Mouse (Mus musculus): ENCODE results near the gene Cyp2c70.
"Not testable (repeated sequence)": the region's sequence is repeated elsewhere in the genome, so short reads cannot be mapped to it uniquely, and the experiment has no call there.

DNA sequence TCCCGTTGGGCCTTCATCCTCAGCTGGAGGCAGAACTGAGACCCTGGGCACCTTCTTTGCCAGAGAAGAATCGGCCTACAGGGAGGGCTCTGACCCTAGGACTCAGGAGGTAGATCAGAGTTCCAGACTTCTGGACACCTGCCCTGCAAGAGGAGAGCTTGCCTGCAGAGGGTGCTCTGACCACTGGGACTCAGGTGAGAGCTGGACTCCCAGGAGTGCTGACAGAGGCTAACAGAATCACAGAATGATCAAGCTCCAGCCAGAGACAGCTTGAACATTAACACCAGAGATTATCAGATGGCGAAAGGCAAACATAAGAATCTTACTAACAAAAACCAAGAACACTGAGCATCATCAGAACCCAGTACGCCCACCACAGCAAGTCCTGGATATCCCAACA lies 18.7 kb downstream of the Cyp2c70 start:
- not testable (repeated sequence) for TF ChIP-seq CTCF (IDR thresholded peaks at IDR 0.05; ENCODE audit: borderline replicate concordance, insufficient read depth, low read depth, low read length); POLR2A (IDR thresholded peaks at IDR 0.05; ENCODE audit: borderline replicate concordance, insufficient read depth, low read length)

Measured in cerebellum, adult 2 months (tissue).